Mouse (Mus musculus) ovary, postnatal 36 days (tissue): ENCODE data around the gene Rad51b.

Experiments
- DNase-seq: peaks from one replicate; pipeline ENCODE4 v3.0.0; 2022; ENCODE audit warnings: low spot score, mixed read lengths

Gene Rad51b

GRCm38 (mm10) chr12:79579018-79579585 lies 282.0 kb downstream of the Rad51b start:
- no peak for DNase-seq

- no peak for DNase-seq
Measured at GRCm38 (mm10) chr12:79579837-79580236, 282.8 kb downstream of the Rad51b start.

GRCm38 (mm10) chr12:79584556-79585307 lies 287.6 kb downstream of the Rad51b start:
- no peak for DNase-seq

GRCm38 (mm10) chr12:79585336-79585735 lies 288.3 kb downstream of the Rad51b start:
- no peak for DNase-seq

- DNase-seq: no peak
Measured at GRCm38 (mm10) chr12:79588831-79589230, 291.7 kb downstream of the Rad51b start.

- DNase-seq: no peak
Measured at GRCm38 (mm10) chr12:79592206-79592605, 295.1 kb downstream of the Rad51b start.

GRCm38 (mm10) chr12:79596842-79597241 lies 299.8 kb downstream of the Rad51b start:
- no peak for DNase-seq

GRCm38 (mm10) chr12:79597351-79597750 lies 300.3 kb downstream of the Rad51b start:
- DNase-seq: no peak

GRCm38 (mm10) chr12:79597786-79598185 lies 300.7 kb downstream of the Rad51b start:
- DNase-seq: no peak

- DNase-seq: no peak
Measured at GRCm38 (mm10) chr12:79598496-79598895, 301.4 kb downstream of the Rad51b start.

- DNase-seq: no peak
Measured at GRCm38 (mm10) chr12:79598901-79599300, 301.8 kb downstream of the Rad51b start.

GRCm38 (mm10) chr12:79600149-79600769 lies 303.2 kb downstream of the Rad51b start:
- DNase-seq: peak; percentile 58

GRCm38 (mm10) chr12:79602641-79603040 lies 305.6 kb downstream of the Rad51b start:
- DNase-seq: no peak

GRCm38 (mm10) chr12:79604850-79605249 lies 307.8 kb downstream of the Rad51b start:
- no peak for DNase-seq

- no peak for DNase-seq
Measured at GRCm38 (mm10) chr12:79606197-79606631, 309.1 kb downstream of the Rad51b start.

- DNase-seq: no peak
Measured at GRCm38 (mm10) chr12:79609399-79610010, 312.4 kb downstream of the Rad51b start.

- no peak for DNase-seq
Measured at GRCm38 (mm10) chr12:79610511-79611103, 313.5 kb downstream of the Rad51b start.

GRCm38 (mm10) chr12:79611665-79612064 lies 314.6 kb downstream of the Rad51b start:
- DNase-seq: no peak

GRCm38 (mm10) chr12:79612334-79613060 lies 315.4 kb downstream of the Rad51b start:
- DNase-seq: peak; percentile 81

- no peak for DNase-seq
Measured at GRCm38 (mm10) chr12:79613061-79613788, 316.1 kb downstream of the Rad51b start.
